Mouse (Mus musculus) embryonic facial prominence, embryonic 14.5 days (tissue): ENCODE results near the gene Sufu. TPM values are rescaled to one million over a fixed set of nuclear protein-coding genes. Genes with fewer than 3 reads are reported as not detected.

ENCODE experiments used
- ATAC-seq: fragments of 200-750 bp; cut with Nextera tagmentation; 2 replicates; pipeline ENCODE4 v1.8.0; 2017; ENCODE audit warnings: low read depth, moderate number of reproducible peaks, moderate TSS enrichment
- DNase-seq: peaks from one replicate; pipeline ENCODE4 v3.0.0-alpha.2; 2015; ENCODE audit warnings: low spot score
- H3K27ac ChIP-seq: fragments of 300-500 bp; sonication (generic); replicated peaks from 2 replicates; pipeline ENCODE4 v1.5.1; 2014; ENCODE audit warnings: low read depth, mild to moderate bottlenecking, low read length, moderate library complexity
- H3K27me3 ChIP-seq: fragments of 300-500 bp; sonication (generic); replicated peaks from 2 replicates; pipeline ENCODE4 v1.6.1; 2014; ENCODE audit warnings: low read length; ENCODE audit not compliant: control insufficient read depth, insufficient read depth
- H3K36me3 ChIP-seq: fragments of 300-500 bp; sonication (generic); 2 replicates; pipeline ENCODE4 v1.6.1; 2014; ENCODE audit warnings: low read length, mixed read lengths; ENCODE audit not compliant: control insufficient read depth, insufficient read depth
- H3K4me1 ChIP-seq: fragments of 300-500 bp; sonication (generic); 2 replicates; pipeline ENCODE4 v1.6.1; 2014; ENCODE audit warnings: antibody characterized with exemption, low read length; ENCODE audit not compliant: control insufficient read depth, insufficient read depth
- H3K4me2 ChIP-seq: fragments of 300-500 bp; sonication (generic); 2 replicates; pipeline ENCODE4 v1.6.1; 2014; ENCODE audit warnings: low read depth, mild to moderate bottlenecking, low read length, moderate library complexity, mixed read lengths
- H3K4me3 ChIP-seq: fragments of 300-500 bp; sonication (generic); 2 replicates; pipeline ENCODE4 v1.5.1; 2014; ENCODE audit warnings: low read depth, mild to moderate bottlenecking, low read length
- H3K9ac ChIP-seq: fragments of 300-500 bp; sonication (generic); 2 replicates; pipeline ENCODE4 v1.6.1; 2014; ENCODE audit warnings: low read depth, mild to moderate bottlenecking, low read length, moderate library complexity, mixed read lengths
- H3K9me3 ChIP-seq: fragments of 300-500 bp; sonication (generic); 2 replicates; pipeline ENCODE4 v1.6.1; 2016; ENCODE audit warnings: low read length; ENCODE audit not compliant: control insufficient read depth
- WGBS: fragments of 180-500 bp; shearing (Covaris S2); extraction: QIAGEN DNeasy Blood & Tissue Kit; methylation state at CpG from one replicate; pipeline ENCODE4 v1.1.7; 2014; 5-methylcytosine and 5-hydroxymethylcytosine counted together
- polyA plus RNA-seq: library from polyadenylated mRNA; unstranded; fragments of >200 nt; fragmentation: Nextera tagmentation; extraction: Ambion mirVana; gene quantifications from 2 replicates; pipeline ENCODE4 v1.2.1, GENCODE M21; 2014

Sufu gene
- polyA plus RNA-seq, 1 experiment from 2014 or later = 34.3 TPM

DNA sequence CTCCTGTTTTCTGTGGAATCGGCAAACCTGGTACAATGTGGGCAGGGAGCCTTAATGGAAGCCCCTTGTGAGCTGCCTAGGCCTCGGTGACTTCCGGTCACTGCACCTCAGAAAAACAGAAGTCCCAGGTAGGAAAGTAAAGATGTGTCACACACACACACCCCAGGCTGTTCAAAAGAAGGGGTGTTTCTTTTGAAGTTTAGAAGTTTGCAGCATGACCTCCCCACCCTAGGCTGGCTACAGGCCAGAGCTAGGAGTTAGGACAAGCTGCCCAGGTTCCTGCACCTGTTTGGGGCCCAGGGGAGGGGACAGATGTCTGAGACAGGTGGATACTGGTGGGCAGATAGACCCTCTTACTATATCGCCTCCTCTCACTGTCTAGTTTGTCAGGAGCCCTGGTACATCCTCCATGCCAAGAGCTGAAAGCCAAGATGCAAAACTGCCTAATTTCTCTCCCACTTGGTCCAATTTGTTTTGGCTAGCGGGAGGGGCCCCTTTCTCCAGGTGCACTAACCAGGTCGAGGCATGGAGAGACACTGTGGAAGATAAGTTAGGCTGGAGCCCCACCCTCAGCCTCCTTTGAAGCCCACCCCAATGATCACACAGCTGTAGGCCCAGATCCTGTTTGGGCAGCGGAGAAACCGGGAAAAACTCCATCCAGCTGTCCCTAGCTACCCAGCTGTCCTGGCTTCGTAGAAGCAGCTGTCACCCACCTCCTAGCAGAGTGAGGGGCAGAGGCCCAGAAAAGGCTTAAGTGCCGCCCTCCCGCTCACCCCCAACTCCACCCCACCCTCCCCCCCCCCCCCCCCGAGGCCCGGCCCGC, 121.0 kb downstream of the Sufu start:
- Histone ChIP-seq H3K4me1 (peaks cover 25% of the 10 kb centered on the region), H3K27me3 (no peaks in the 10 kb centered on the region), H3K36me3 (peaks cover 43% of the 10 kb centered on the region), H3K4me3 (peak overlapping the region; percentile 21; the same call in 1 of the 2 replicates), H3K9me3 (no peaks in the 10 kb centered on the region), H3K9ac (peak overlapping the region; percentile 19; the same call in 1 of the 2 replicates), H3K4me2 (peak overlapping the region; percentile 54), H3K27ac (peak overlapping the region; percentile 48)
- DNase-seq (peak; percentile 85), ATAC-seq (peak; percentile 81)
- WGBS = 47% methylated on average over 6 of the region's 14 CpGs

- H3K27me3 ChIP-seq = no peaks in the 10 kb centered on the region
- no peaks in the 10 kb centered on the region for H3K9me3 ChIP-seq
- peak overlapping the region; percentile 48; the same call in 1 of the 2 replicates for H3K27ac ChIP-seq
- H3K4me2 ChIP-seq = peak overlapping the region; percentile 54
- peak; percentile 79 for ATAC-seq
- peak overlapping the region; percentile 56 for H3K9ac ChIP-seq
- H3K4me1 ChIP-seq = peaks cover 30% of the 10 kb centered on the region
- peak overlapping the region; percentile 21 for H3K4me3 ChIP-seq
- peaks cover 37% of the 10 kb centered on the region for H3K36me3 ChIP-seq
- peak; percentile 88 for DNase-seq
- 2% methylated on average over 9 of the region's 13 CpGs for WGBS
Observed at GRCm38 (mm10) chr19:46518352-46518787, 121.7 kb downstream of the Sufu start.

DNA sequence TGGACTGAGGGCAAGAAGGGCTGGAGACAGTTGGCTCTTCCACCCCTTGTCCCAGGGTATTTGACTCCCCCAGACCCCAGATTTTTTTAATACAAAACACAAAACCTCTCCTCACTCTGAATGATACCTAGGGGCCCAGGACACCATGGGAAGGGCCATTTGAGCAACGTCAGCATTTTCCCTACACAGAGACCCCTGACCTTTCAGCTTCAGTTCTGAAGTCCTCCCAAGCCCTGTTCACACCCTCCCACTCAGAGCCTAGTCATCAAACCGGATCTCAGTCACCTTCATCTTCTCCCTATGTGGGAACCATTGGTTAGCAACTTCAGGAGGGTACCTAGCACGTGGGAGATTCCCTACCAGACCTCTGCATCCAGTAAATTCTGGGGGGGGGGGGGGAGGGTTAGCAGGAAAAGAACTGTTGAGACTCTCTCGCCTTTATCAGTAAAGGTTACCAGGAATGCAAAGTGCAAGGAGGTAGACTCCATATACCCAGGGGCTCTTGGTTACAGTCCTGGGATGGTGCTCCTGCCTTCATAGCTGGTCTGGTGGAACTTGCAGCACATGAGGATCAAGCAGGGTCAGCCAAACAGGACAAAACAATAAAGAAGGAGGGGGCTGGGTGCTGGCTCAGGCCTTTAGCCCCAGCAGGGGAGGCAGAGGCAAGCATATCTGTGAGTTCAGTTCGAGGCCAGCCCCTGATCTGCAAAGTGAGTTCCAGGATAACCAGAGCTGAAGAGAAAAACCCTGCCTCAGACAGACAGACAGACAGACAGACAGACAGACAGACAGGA, 122.3 kb downstream of the Sufu start:
- 24% methylated on average over 5 of the region's 5 CpGs for WGBS
- H3K4me3 ChIP-seq = no peak overlapping the region; the same call in 1 of the 2 replicates
- DNase-seq = no peak
- peak overlapping the region; percentile 48; the same call in 1 of the 2 replicates for H3K27ac ChIP-seq
- ATAC-seq = no peak
- H3K9ac ChIP-seq = peak overlapping the region; percentile 56
- no peaks in the 10 kb centered on the region for H3K27me3 ChIP-seq
- peaks cover 36% of the 10 kb centered on the region for H3K4me1 ChIP-seq
- H3K9me3 ChIP-seq = no peaks in the 10 kb centered on the region
- H3K4me2 ChIP-seq = peak overlapping the region; percentile 54
- H3K36me3 ChIP-seq = peaks cover 30% of the 10 kb centered on the region

DNA sequence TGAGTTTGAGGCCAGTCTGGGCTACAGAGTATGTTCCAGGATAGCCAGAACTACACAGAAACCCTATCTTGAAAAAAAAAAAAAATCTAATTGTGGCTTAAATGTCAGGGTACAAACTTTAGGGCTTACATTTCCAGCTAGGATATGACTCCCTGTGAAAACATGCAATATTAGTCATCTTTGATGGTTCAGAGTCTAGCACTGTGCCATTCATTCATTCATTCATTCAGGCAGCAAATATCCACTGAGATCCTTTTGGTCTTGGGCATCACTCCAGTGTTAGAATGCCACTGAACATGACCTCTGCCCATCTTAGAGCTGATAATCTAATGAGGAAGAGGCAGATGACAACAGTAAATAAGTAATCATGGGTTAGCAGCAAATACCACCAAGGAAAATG, 125.0 kb downstream of the Sufu start:
- Histone ChIP-seq H3K36me3 (peaks cover 5% of the 10 kb centered on the region; the same call in 1 of the 2 replicates), H3K27ac (no peak overlapping the region), H3K4me1 (peaks cover 61% of the 10 kb centered on the region), H3K4me3 (no peak overlapping the region), H3K9ac (no peak overlapping the region), H3K27me3 (no peaks in the 10 kb centered on the region), H3K4me2 (no peak overlapping the region), H3K9me3 (no peaks in the 10 kb centered on the region)
- DNase-seq (no peak), ATAC-seq (no peak)

DNA sequence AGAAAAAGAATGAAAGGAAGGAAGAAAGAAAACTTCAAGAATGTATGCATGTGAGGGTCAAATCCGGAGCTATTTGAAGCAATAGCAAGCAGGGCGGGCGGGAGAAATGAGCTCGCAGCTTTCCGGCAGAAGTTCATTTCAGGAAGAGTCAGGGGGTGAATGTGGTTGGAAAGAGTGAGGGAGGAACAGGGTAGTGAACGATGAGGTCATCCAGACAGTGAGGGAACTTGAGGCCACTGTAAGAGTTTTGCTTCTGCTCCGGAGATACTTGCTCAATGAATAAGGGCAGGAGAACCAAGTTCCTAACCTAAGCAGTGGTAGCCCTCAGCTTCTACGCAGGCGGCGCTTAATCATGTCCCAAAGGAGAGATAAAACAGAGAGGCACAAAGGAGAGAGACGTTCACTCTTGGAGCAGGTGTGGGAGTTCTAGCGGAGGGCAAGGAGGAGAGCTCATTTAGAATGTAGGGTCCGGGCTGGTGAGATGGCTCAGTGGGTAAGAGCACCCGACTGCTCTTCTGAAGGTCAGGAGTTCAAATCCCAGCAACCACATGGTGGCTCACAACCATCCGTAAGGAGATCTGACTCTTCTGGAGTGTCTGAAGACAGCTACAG, 125.8 kb downstream of the Sufu start:
- Histone ChIP-seq H3K9ac (no peak overlapping the region), H3K27me3 (no peaks in the 10 kb centered on the region), H3K4me3 (no peak overlapping the region), H3K36me3 (no peaks in the 10 kb centered on the region), H3K27ac (peak overlapping the region; percentile 55), H3K9me3 (no peaks in the 10 kb centered on the region), H3K4me2 (no peak overlapping the region), H3K4me1 (peaks cover 60% of the 10 kb centered on the region)
- peak; percentile 65 for DNase-seq
- ATAC-seq = no peak
- WGBS = 37% methylated on average over 15 of the region's 15 CpGs

- H3K9ac ChIP-seq = peak overlapping the region; percentile 19
- H3K27me3 ChIP-seq = no peaks in the 10 kb centered on the region
- DNase-seq (peak; percentile 25), ATAC-seq (no peak)
- H3K4me3 ChIP-seq = no peak overlapping the region
- no peaks in the 10 kb centered on the region for H3K36me3 ChIP-seq
- H3K4me1 ChIP-seq = peaks cover 60% of the 10 kb centered on the region
- peak overlapping the region; percentile 58 for H3K4me2 ChIP-seq
- H3K9me3 ChIP-seq = no peaks in the 10 kb centered on the region
- peak overlapping the region; percentile 69 for H3K27ac ChIP-seq
Observed at GRCm38 (mm10) chr19:46523131-46523479, 126.4 kb downstream of the Sufu start.

DNA sequence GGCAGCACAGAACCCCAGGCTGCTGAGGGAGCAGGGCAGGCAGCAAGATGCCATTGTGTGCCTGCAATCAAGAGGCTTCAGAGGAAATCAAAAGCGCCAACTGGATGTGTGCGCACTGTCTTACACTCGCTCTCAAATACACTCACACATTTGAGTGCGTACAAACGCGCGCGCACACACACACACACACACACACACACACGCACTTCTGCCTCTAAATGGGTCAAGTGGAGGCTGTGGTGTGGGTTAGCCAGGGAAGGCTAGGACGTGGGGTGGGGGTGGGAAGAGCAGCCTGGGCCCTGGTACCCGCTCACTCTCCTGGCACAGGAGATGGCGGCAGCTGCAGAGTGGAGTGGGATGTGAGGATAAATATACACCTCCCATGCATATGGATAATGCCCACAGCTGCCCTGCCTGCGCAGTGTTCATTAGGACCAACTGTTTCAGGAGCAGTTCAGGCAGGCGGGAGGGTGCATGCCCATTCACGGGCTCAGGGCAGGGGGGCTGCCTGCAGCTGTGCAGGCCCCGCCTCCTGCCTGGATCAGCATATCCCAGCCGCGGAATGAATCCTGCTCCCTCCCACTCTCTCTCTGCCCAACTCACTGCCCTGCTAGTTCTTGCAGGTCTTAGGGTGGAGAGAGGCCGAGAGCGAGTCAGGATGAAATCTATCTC, 126.9 kb downstream of the Sufu start:
- Histone ChIP-seq H3K9ac (peak overlapping the region; percentile 19), H3K4me1 (peaks cover 60% of the 10 kb centered on the region), H3K4me2 (peak overlapping the region; percentile 58), H3K36me3 (no peaks in the 10 kb centered on the region), H3K27ac (peak overlapping the region; percentile 69), H3K4me3 (peak overlapping the region; percentile 24), H3K27me3 (no peaks in the 10 kb centered on the region), H3K9me3 (no peaks in the 10 kb centered on the region)
- peak; percentile 95 for DNase-seq
- WGBS = under 1% methylated on average over 19 of the region's 20 CpGs
- ATAC-seq = peak; percentile 91

DNA sequence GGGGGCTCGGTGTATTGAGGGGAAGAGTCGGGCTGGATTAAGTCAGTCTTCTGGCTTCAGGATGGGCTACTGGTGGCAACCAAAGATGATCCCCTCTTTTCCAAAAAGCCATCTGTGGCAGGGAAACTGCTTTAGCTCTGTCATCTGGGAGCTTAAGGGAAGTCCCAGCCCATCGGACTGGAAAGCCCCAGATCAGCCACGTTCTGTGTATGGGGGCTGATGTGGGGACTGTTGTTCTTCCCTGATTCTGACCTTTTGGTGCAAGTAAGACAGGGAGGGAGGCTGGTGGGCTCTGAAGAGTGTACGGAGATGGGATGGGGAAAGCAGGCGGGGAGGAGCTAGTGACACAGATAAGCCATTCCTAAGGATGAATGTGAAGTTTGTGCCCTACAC, 127.5 kb downstream of the Sufu start:
- ATAC-seq (no peak), DNase-seq (no peak)
- H3K4me3 ChIP-seq = peak overlapping the region; percentile 24
- peak overlapping the region; percentile 69 for H3K27ac ChIP-seq
- 15% methylated on average over 6 of the region's 6 CpGs for WGBS
- H3K4me1 ChIP-seq = peaks cover 61% of the 10 kb centered on the region
- no peaks in the 10 kb centered on the region for H3K36me3 ChIP-seq
- no peaks in the 10 kb centered on the region for H3K27me3 ChIP-seq
- H3K4me2 ChIP-seq = peak overlapping the region; percentile 58
- H3K9me3 ChIP-seq = no peaks in the 10 kb centered on the region
- H3K9ac ChIP-seq = peak overlapping the region; percentile 19
